Mouse (Mus musculus): ENCODE results near the gene Ccdc73.
"Not testable (repeated sequence)": the region's sequence is repeated elsewhere in the genome, so short reads cannot be mapped to it uniquely, and the experiment has no call there.

Gene Ccdc73

DNA sequence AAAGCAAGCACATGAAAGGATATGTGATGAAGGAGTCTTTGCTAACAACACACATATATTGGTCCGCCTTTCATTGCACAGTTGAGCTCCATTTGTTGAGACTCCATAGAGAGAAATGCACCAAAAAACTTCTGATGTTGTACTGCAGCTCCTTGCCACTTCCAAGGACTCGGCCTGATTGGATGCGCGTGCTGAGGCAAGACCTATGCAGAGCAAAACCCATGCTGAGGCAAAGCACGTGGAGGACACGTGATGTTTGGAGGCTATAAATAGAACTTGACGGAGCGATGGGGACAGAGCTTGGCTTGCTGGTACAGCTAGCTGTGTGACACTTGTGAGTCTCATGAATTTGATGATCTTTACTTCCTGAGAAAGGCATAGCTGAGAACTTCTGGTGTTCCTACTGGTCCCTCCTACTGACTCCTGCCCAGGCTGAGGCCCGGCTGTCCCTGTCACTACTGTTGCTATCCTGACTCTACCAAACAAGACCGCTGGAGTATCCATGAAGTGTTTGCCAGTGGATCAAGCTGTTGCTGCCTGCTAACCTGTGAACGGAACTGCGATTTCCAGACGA is at the start of gene Ccdc73:
Gene Ccdc73, plus strand, starts transcription at position 524 of the 574 bp plus-strand sequence.
- no peak for DNase-seq

DNA sequence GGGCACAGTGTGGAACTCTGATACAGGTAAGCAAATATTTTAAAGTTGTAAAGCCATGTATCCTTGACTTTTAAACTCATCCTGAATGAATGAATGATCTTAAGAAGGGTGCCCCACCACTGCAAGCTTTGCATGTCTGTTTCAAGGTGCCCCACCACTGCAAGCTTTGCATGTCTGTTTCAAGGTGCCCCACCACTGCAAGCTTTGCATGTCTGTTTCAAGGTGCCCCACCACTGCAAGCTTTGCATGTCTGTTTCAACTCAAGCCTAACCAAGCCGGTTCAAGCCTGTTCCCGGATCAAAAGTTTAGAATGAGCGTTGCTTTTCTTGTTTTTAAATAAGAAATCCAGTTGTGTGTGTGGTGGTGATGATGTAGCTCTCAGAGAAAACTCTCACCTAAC is 48.8 kb upstream of the Ccdc73 start:
- DNase-seq = not testable (repeated sequence)

DNA sequence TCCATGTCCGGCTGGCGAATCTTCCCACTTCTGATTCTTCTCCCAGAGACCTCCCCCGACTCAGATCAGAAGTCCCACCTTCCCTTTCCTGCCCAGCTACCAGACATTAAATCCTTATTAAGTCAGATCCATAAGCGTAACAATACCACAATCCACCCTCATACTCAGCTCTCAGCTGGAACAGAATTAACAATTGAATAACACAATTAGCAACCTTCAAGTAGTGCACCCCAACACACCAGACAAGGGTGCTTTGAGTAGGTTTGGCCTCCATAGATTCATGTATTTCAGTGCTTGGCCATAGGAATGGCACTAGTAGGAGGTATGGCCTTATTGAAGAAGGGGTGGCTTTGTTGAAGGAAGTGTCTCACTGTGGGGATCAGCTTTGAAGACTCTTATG is 41.4 kb upstream of the Ccdc73 start:
- DNase-seq = no peak

DNA sequence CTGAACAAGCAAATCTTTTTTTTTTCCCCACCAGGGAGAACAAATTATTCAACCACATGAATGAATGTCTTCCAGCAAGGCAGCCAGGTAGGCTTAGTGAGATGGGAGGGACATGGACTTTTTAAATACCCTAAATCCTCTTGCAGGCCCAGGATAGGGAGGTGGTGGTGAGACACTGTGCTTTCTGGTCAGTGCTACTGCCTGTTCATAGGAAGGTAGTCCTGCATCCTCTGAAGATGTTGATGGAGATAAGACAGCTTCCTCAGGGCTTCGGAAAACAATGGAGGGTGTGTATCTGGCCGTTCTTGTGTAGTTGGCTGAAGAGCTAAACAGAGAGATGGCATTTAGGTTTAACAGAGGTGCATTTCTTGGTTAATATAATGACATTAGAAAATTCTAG is 35.1 kb upstream of the Ccdc73 start:
- DNase-seq = no peak

DNA sequence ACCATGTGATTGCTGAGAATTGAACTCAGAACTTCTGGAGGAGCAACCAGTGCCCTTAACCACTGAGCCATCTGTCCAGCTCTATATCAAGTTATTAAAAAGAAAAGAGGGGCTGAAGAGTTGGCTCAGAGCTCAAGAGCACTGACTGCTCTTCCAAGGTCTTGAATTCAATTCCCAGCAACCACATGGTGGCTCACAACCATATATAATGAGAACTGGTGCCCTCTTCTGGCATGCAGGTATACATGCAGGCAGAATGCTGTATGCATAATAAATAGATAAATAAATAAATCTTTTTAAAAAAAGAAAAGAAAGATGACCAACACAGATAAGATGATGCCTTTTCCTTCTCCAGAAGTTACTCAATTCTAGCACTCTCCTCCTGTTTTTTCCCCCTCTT is 26.6 kb upstream of the Ccdc73 start:
- DNase-seq = no peak

DNA sequence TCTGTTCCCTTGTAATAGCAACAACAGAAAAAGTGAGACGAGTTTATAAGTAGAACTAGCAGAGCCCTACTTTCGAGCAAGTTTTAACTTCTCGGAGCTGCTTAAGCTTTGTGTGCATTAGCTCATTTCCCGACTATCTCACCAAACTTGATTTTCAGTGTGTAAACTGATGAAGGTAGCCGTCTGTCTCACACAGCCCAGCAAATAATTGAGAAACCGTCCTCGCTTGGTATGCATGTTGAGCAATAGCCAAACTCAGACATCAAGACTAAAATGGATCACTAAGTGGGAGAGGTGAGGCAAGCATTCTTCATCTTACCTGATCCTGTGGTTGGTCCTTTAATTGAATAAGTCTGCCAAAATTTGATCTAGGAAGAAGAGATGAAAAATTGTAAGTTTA is 25.9 kb upstream of the Ccdc73 start:
- DNase-seq = no peak

DNA sequence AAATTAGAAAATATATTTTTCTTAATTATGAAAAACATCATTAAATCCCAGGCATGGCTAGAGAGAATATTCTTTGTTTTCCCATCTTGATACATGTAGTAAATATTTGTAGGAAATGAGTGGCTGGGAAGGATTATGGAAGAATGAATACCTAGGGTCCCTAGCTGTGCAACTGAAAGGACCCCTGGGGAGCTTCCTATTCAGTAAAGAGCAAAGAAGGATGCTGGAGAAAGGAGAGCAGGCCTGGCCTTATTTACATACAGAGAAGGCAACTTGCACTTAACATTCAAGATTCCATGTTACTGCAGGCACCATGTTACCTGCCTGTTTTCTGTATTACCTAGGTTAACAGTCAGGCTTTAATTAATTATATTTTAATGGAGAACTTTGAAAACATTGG is 25.0 kb upstream of the Ccdc73 start:
- DNase-seq = no peak

DNA sequence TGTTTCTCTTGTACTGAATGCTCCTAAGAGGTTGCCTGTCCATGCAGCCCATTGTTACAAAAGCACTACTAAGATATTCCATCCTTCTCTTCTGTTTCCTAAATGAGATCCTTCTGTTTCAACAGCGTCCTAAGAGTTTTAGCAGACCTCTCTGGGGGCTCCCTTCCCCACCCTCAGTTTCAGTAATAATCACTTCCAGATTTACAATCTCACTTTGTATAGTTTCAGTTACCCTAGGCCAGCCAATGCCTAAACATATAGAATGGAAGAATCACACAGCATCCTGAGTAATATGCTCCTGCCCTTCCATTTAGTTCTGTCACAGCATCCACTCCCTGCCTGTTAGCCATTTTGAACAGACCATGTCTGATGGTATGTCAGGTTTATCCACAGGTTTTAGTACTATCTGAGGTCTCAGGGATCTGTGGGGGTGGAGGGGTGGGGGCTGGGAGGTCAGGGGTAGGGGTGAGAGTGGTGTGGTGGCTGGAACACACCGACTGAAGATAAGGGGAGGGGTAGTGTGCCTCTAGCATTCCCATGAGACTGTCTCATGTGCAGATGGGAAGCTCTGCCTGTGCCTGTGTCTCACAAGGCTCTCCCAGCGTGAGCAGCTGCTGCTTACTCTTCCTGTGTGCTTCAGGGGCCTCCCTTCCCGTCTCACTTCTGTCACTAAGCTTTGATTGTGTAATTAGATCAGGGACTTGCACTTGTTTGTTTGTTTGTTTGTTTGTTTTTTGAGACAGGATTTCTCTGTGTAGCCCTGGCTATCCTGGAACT is 20.8 kb upstream of the Ccdc73 start:
- DNase-seq = peak in 1 of 2 experiments; percentile 10

DNA sequence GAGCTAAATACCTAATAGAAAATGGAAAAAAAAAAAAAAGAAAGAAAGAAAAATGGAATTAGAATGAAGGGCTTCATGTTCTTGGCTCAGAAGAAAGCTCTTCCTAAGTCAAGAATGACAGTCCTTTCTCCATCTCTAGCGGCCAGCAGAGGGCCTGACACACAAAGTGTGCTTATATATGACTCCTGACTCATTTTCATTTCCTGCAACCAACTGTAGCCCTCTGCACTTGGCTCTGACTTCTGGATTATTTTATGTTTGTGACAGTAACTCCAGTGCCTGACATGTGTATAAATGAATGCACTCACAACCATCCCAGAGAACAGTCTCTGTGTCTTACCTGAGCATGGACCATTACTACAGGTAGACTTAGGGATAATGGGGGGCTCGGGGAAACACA is 20.0 kb upstream of the Ccdc73 start:
- DNase-seq = peak; percentile 34 to 40

DNA sequence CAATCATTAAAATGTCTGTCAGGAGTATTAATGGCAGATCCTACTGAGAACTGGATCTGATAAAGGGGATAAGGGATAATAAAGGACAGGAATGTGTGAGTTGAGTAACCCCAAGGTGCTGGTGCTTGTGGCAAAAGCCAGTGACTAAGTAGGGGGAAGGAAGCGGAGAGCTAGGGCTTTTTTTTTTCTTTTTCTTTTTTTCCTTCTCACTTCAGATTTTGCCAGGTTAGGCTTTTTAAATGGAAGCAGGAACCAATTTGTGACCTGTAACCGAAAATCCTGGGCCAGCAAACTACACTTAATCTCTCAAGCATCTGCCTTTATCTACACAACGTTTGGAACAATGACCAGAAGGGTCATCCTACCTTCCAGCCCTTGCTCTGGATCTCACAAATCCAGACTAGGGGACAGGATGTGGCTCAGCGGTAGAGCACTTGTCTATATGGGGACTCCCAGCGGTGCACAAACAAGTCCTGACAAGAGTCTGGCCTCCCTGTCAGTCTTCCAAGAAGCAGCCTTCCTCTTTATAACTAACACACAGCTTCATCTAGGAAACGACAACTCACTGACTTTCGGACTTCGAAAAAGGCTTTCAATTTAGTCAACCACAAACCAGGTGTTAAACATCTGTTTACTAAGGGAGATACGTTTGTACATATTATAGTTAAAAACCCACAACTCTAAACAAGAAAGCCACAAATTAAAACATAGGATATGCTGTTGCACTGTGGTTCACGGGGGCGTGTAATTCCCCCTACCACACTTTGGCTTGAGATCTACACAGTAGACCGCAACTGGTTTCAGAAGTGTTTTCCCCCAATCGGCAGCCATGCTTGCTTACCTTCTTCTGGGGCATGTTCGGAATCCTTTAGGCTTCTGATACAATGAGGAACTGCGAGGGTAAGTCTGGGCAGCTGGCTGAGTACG is 19.1 kb upstream of the Ccdc73 start:
- no peak for DNase-seq

DNA sequence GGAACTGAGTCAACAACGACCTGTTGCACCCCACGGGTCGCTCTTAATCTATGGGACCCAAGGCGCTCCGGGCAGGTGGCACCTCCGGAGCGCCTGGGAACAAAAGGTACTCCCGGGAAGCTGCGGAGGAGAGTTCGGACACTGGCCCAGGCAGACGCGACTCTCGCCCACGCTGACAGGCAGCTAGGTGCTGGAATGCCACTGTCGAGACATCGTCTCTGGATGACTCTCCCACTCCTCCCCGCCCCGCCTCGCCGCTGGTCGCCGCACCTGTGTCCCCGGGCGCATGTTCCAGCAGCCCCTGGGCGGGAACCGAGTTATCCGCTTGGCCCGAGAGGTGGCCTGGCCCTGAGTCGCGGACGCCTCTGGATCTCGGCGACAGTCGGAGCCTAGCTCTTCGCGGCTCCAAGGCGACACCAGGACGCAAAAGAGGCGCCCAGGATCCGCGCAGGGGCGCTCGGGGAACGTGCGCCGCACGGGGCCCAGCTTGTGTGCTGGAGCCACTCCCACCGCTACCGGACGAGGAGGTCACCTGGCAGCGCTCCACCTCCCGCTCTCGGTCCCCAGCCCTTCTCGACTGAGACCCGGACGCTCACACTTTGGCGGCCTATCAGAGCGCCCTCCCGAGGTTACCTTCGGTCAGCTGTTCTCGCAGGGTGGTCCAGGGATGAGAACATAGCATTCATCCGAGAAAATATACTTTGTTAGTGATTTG is 18.2 kb upstream of the Ccdc73 start, which contains the start of gene Prrg4:
Gene Prrg4, minus strand, starts transcription at position 601 of the 715 bp plus-strand sequence.
- peak; percentile 68 to 77 for DNase-seq

DNA sequence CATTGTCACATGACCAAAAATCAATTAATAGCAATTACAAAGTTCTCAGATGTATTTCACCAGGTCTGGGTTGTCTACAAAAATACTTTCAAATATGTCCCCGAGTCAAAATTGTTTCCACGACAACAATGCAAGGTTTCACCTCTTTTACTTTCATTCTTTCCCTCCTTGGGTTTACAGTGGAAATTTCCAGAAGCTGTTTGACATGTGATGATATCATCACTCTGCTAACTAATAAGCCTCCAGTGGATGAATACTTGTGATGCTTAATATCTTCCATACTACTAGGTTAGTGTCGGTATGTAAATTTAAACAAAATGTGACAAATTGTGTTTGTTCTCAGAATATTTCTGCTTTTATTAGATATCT is 17.6 kb upstream of the Ccdc73 start:
- no peak for DNase-seq

DNA sequence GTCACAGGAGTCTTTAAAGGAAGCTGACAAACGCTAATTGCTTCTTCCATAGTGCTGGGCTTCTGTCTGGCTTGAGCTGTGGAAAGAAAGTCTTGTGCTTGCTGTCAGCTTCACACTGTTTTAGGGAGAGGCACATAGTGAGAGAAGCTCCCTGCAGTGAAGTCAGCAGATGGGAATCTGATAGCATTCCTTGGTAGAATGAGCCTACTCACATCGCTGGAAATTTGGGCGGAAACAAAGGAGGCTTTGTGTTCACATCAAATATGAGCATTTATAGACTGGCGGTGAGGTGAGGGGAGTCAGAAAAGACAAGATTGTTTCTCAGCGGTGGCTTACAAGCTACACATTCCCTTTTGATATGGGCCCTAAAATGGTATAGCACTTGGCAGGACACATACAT is 15.9 kb upstream of the Ccdc73 start:
- DNase-seq = peak in 1 of 2 experiments; percentile 5

DNA sequence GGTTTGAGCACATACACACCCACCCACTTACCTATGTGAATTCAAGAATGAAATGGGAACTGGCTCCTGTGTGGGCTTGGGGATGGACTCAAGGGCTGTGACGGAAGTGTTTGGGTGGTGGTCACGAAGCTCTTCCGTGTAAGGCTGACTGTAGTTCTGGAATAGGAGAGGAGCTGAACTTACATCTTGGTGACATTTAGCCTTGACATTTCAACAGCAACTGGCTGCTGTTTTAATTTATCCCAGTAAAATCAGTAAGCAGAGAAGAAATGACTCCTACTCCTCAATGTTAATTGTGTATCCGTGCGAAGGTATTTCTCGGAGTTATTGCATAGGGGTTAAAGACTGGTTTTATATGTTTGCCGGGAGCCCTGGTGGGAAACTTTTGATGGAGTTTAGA is 15.1 kb upstream of the Ccdc73 start:
- DNase-seq = no peak

DNA sequence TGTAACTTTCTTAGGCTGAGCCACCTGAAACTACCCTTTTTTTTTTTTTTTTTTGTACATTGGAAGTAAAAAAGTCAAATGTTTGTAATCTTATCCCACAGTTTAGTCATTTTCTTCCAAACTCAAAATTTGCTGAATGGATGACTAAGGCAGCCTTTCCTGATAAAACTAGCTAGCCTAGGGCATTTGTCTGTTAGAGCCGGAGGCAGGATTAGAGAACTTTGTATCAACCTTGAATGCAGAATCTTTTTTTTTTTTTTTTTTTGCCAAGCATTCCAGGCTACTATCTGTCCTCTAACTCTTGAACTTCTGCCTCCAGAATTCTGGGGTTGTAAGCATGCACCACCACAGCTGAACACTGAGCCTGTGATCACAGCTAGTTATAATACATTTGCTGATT is 12.8 kb upstream of the Ccdc73 start:
- DNase-seq = no peak

DNA sequence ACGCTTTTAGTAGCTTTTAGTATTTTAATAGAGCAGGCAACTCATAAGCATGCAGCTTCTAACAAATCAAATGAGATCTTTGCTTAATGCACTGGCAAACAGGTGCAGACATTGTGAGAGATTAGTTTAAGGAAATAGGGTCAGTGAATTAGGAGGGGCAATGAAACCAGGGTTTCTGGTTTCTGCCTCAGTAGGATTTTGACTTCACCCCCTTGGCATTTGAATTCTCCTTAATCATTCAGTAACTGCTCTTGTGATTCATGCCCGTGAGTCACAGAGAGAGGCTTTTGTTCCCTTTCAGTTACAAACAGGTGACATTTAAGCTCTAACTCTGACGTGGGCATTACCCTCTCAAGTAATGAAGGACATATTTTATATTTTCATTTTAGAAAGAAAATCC is 11.9 kb upstream of the Ccdc73 start:
- DNase-seq = no peak

DNA sequence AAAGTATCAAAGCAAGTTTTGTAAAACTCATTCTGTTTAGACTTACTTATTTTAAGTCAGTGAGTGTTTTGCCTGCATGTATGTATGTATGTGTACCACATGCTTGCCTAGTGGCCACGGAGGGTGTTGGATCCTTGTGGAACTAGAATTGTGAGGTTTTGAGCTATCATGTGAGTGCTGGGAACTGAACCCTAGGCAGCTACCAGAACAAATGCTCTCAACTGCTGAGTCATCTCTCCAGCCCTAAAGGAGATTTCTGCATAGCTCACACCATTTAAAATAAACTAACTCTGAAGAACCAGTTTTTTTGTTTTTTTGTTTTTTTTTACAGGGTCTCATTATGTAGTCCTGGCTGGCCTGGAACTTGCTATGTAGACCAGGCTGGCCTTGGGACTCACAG is 11.4 kb upstream of the Ccdc73 start:
- no peak for DNase-seq

DNA sequence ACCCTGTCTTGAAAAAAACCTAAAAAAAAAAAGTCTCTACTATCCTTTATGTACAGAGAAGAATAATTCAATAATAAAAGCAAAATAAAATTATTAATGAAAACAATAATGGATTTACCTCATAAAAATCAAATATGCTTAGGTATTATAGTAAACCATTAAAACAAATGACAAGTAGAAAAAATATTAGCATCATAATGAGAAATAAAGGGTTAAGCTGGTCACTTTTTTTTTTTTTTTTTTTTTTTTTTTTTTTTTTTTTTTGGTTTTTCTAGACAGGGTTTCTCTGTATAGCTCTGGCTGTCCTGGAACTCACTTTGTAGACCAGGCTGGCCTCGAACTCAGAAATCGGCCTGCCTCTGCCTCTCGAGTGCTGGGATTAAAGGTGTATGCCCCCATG is 9.5 kb upstream of the Ccdc73 start:
- DNase-seq = not testable (repeated sequence)

DNA sequence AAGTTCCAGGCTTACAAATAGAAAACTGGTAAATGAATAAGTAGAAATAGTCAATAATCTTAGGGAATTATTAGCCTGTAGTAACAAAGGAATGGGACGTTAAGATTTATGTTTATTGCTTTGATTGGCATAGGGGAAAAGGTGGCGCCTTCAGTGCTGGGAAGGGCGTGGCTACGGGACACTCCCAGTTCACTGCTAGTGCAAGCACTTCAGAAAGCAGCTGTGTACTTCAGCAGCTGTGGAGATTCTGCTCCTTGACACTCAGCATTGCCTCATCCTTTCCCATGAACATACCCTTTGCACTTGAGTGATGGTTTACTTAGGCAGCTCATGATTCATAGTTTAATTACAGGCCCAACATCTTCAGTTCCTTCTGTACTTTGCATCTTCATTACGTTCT is 8.5 kb upstream of the Ccdc73 start:
- no peak for DNase-seq

DNA sequence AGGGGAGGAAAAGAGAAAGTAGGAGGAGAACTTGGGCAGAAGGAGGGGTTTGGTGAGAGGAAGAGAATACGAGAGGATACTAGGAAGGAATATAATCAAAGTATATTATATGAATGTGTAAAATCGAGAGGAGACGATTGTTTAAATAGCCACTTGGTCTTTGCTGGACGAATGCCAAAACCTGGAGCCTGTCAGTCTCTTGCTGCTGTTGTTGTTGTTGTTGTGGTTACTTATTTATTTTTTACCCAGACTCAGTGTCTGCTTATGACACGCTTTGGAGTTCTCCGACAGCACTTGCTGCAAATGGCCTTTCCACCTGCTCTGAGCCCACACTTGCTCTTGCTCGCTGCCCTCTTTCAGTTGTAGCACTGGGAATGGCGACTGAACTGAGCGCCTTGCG is 7.2 kb upstream of the Ccdc73 start:
- DNase-seq = peak; percentile 22 to 25

DNA sequence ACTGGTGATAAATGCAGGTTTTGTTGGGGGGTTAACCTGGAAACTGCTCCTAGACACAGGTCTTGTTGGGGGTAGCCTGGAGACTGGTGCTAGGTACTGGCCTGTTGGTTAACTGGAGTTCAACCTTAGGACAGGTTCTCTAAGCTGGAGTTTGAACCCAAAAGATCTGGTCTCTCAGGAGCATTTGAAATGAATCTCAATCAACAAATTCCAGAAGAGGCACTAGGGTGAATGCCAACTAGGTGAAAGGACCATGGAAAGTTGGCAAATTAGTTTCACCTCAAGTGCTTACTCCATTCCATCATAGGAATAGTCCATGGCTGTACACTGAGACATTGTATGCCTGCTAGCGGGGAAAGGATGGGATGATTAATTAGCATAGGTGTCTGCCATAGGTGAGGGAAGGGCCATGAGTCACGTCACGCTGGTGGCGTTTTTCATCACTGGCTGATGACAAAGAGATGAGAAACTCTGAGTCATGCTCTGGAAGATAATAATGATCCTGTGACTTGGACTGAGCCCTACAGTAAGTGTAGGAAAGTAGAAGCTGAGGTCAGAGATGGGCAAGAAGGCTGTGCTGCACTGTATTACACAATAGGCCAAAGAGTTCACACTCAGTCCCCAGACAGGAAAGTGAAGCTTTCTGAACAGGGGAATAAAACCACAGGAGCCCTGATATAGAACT is 3.3 kb upstream of the Ccdc73 start:
- DNase-seq = no peak

DNA sequence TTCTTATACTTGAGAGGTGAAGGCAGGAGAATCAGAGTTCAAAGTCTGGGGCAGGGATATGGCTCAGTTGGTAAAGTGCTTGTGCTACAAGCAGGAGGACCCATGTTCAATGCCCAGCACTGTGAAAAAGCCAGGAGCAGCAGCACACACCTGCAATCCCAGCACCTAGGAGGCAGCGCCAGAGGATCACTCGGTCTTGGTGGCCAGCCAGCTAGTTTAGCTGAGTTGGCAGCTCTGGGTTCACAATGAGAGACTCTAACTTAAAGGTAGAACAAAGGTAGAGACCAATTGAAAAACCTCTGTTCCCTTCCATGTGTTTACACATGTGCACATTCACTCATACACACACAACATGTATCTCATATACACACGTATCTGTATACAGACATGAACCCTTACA is 1.5 kb downstream of the Ccdc73 start:
- DNase-seq = no peak
